11 mouse cellular contexts compared by ENCODE assay signal in the genomic region with DNA sequence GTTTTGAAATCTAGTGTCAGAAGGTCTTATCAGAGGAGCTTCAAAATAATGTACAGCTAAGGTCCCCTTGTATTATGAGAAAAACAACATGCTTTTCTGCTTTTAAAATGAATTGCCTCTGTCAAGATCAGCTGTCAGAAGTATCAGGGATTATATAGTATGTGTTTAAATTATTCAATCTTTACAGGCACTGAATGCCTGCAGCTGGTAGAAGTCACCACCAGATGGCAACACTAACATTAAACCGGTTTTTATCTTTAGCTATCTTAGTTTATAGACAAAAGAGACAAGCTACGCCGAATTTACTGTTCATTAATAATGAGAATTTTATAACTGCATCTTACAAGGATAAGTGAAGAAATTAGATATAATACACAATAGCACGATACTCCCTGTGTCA. TPM values are rescaled to one million over a fixed set of nuclear protein-coding genes. Genes with fewer than 3 reads are reported as not detected.
A peak's percentile ranks its signal among the peaks of the same experiment; 100 is the strongest.
DNase-seq lines count a peak whose midpoint lies in the region; ATAC-seq and TF ChIP-seq lines count a peak whose summit lies in the region.
"Had no signal": no experiment of that assay in that cellular context is flagged by ENCODE, and none has a peak within 500 bp of the region (broad histone marks: within the 10 kb centered on the region; RNA-seq: fewer than 3 reads in every experiment).

No protein-coding gene starts in this region.

- no peak for ATAC-seq in heart, embryonic 11.5 days (replicated peaks; ENCODE audit: insufficient number of reproducible peaks, low FRiP score, low TSS enrichment)
- ATAC-seq: inflammation-experienced regulatory T-cells, adult 6 months had no signal

- 36% methylated on average over 4 of the region's 4 CpGs for WGBS in heart, adult 2 months
- 45% methylated on average over 4 of the region's 4 CpGs for WGBS in heart, embryonic 11.5 days (ENCODE audit: insufficient replicate concordance)

- no peaks in the 10 kb centered on the region for H3K4me1 ChIP-seq in heart, adult 2 months (ENCODE audit: control insufficient read depth, insufficient read depth, low read length)
- H3K4me1 ChIP-seq in heart, embryonic 11.5 days (ENCODE audit: control insufficient read depth, insufficient read depth, low read length): no peaks in the 10 kb centered on the region
- H3K4me1 ChIP-seq: embryonic facial prominence, embryonic 12.5 days; liver, embryonic 15.5 days had no signal

- no peak for TF ChIP-seq EP300 in heart, adult 2 months (IDR thresholded peaks at IDR 0.05; ENCODE audit: insufficient read depth, low read depth, low read length)

- no peak overlapping the region for H3K4me3 ChIP-seq in heart, adult 2 months
- H3K4me3 ChIP-seq in heart, embryonic 11.5 days (ENCODE audit: low read depth, low read length): no peak overlapping the region
- H3K4me3 ChIP-seq: embryonic facial prominence, embryonic 12.5 days; liver, embryonic 15.5 days had no signal

- H3K27me3 ChIP-seq in heart, adult 2 months (ENCODE audit: control insufficient read depth, insufficient read depth, low read length): no peaks in the 10 kb centered on the region
- H3K27me3 ChIP-seq in heart, embryonic 11.5 days (ENCODE audit: control insufficient read depth, insufficient read depth, low read length): no peaks in the 10 kb centered on the region
- H3K27me3 ChIP-seq: embryonic facial prominence, embryonic 12.5 days; liver, embryonic 15.5 days had no signal

- DNase-seq in heart, adult 2 months: no peak
- no peak for DNase-seq in heart, adult 9 months (ENCODE audit: low spot score in 2 of 2)
- peak; percentile 30 for DNase-seq in right cerebral cortex, adult 18-20 months
- no peak for DNase-seq in right cerebral cortex, postnatal 25 days
- DNase-seq in induced T-regulatory cell, adult 2 months (ENCODE audit: low read depth): peak; percentile 22
- no peak for DNase-seq in urinary bladder, postnatal 10 days (ENCODE audit: low spot score)
- no peak for DNase-seq in thymus, postnatal 4 days

- no peak overlapping the region for H3K9ac ChIP-seq in heart, adult 2 months (ENCODE audit: low read depth, low read length)
- H3K9ac ChIP-seq in heart, embryonic 11.5 days (ENCODE audit: low read depth, low read length): no peak overlapping the region
- H3K9ac ChIP-seq: embryonic facial prominence, embryonic 12.5 days; liver, embryonic 15.5 days had no signal

- H3K36me3 ChIP-seq in heart, adult 2 months (ENCODE audit: control insufficient read depth, insufficient read depth, low read length): no peaks in the 10 kb centered on the region
- H3K36me3 ChIP-seq in heart, embryonic 11.5 days (ENCODE audit: control insufficient read depth, insufficient read depth, low read length): no peaks in the 10 kb centered on the region
- H3K36me3 ChIP-seq: embryonic facial prominence, embryonic 12.5 days; liver, embryonic 15.5 days had no signal

- H3K9me3 ChIP-seq in heart, embryonic 11.5 days (replicated peaks; ENCODE audit: control insufficient read depth, low read length): no peaks in the 10 kb centered on the region
- H3K9me3 ChIP-seq: embryonic facial prominence, embryonic 12.5 days; liver, embryonic 15.5 days had no signal

- intact Hi-C loops in heart, adult 2 months (cut with DNase I): no loop called here

- no peaks in the 10 kb centered on the region for H3K79me2 ChIP-seq in heart, adult 2 months (replicated peaks; ENCODE audit: control insufficient read depth, insufficient read depth, low read length)

- no peak overlapping the region for H3K4me2 ChIP-seq in heart, embryonic 11.5 days
- H3K4me2 ChIP-seq: embryonic facial prominence, embryonic 12.5 days; liver, embryonic 15.5 days had no signal

- no peak for TF ChIP-seq POLR2A in heart, adult 2 months (IDR thresholded peaks at IDR 0.05; ENCODE audit: insufficient read depth, low read depth, low read length)

- peak; percentile 66 for TF ChIP-seq CTCF in heart, adult 2 months (IDR thresholded peaks at IDR 0.05)

- H3K27ac ChIP-seq in heart, adult 2 months: no peak overlapping the region
- H3K27ac ChIP-seq in heart, embryonic 11.5 days (ENCODE audit: low read depth, low read length): no peak overlapping the region
- H3K27ac ChIP-seq: embryonic facial prominence, embryonic 12.5 days; liver, embryonic 15.5 days had no signal

RNA-seq across cellular contexts. Expression of a gene that starts 20.4 kb away (rescaled TPM):
- total RNA-seq in heart, adult 2 months (2021): 10 to 100 TPM; 15.3 to 17.0 TPM
- polyA plus RNA-seq in heart, adult 2 months (2012; rRNA removed): 5.0 and 10.7 TPM in 2 replicates
- polyA plus RNA-seq in heart, embryonic 11.5 days (2014; fragmentation: Nextera tagmentation; extraction: Ambion mirVana): 27.0 and 27.7 TPM in 2 replicates

Comparison
In these comparisons a context has a peak if more than half of its experiments do, and no peak if none do; other contexts are left out.
1. DNase-seq: peak in right cerebral cortex, adult 18-20 months (single experiment) and induced T-regulatory cell, adult 2 months (single experiment); none in heart, adult 2 months (0 of 2), heart, adult 9 months (0 of 2), right cerebral cortex, postnatal 25 days (single experiment), urinary bladder, postnatal 10 days (single experiment) and thymus, postnatal 4 days (single experiment).